Mouse (Mus musculus): Measurements from ENCODE around the gene Actr1a. TPM values are rescaled to one million over a fixed set of nuclear protein-coding genes. Genes with fewer than 3 reads are reported as not detected.

The Actr1a gene
- polyA plus RNA-seq, 1 experiment = 112 TPM

DNA sequence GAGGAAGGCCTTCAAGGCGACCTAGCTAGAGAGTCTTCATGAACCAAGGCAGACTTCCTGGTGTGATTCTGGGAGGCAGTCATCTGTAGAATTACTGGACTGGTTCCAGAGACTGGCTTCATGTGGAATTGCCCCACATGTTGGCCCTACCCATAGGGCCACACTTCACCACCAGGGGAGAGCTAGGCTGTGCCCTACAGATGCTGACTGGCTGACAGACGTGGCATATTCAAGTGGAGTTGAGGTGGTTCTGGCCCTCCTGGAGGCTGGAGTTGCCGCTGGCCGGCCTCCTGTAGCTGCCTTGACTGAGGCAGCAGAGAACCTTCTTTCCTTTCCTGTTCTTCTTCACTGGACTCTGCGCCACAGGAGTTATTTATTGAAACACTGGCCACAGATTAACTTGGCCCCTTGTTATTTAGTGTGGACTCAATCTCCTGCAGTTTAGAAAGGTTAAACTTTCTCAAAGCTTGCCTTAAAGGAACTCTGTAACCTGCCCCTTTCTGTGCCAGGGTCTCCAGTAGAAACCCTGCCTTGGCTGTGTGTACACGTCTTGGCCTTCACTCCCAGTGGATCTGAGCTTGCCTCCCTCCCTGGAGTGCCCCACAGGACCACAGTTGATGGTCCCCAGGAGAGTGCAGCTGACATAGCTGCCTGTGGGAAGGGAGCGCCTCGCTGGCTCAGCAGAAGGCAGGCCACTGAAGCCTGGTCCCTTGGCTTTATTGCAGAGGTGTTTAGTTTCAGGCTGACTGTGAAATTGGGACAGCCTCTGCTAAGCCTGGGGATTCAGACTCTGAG is 11.2 kb upstream of the Actr1a start:
- no peaks in the 10 kb centered on the region for H3K4me1 ChIP-seq (ENCODE audit: control insufficient read depth, insufficient read depth, low read length)
- no peak for TF ChIP-seq CTCF (IDR thresholded peaks at IDR 0.05; ENCODE audit: insufficient read depth, low read length)
- no peak for TF ChIP-seq POLR2A (IDR thresholded peaks at IDR 0.05; ENCODE audit: borderline replicate concordance, extremely low read depth, low read depth, low read length)
- WGBS = 83% methylated on average over 8 of the region's 8 CpGs
- H3K4me3 ChIP-seq (replicated peaks; ENCODE audit: extremely low read depth, low read depth, low read length) = no peak overlapping the region
- DNase-seq = no peak

DNA sequence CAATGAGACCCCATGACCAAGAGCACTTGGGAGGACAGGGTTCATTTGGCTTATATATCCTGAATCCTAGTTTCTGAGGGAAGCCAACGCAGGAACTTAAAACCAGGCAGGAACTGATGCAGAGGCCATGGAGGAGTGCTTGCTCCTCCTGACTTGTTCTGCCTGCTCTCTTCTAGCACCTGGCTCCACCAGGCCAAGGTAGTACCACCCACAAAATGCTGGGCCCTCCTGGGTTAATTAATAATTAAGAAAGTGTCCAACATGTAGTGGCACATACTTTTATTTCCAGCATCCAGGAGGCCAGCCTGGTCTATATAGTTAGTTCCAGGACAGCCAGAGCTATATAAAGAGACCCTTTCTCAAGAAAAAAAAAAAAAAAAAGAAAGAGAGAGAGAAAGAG is 8.5 kb upstream of the Actr1a start:
- 85% methylated on average over 1 of the region's 1 CpGs for WGBS
- H3K4me3 ChIP-seq (replicated peaks; ENCODE audit: extremely low read depth, low read depth, low read length) = no peak overlapping the region
- TF ChIP-seq POLR2A (IDR thresholded peaks at IDR 0.05; ENCODE audit: borderline replicate concordance, extremely low read depth, low read depth, low read length) = no peak
- no peaks in the 10 kb centered on the region for H3K4me1 ChIP-seq (ENCODE audit: control insufficient read depth, insufficient read depth, low read length)
- DNase-seq = no peak

DNA sequence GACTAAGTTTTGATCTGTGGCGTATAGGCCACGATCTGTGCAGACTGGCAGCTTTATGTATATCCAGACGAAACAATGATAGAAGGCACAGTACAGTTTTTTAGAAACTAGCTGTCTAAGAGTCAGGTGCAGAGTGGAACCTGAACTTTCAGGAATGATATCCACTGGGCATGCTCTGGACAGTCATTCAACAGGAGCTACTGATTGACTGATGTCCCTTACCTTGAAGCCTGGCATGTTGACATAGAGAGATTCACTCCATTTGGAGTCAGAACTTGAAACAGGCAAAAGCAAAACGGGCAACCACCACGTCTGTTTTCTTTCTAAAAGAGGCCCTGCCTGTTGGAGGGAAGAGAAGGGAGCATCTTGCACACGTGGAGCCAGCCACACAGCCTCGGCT is 5.0 kb upstream of the Actr1a start:
- no peak for TF ChIP-seq POLR2A (IDR thresholded peaks at IDR 0.05; ENCODE audit: borderline replicate concordance, extremely low read depth, low read depth, low read length)
- no peak for TF ChIP-seq CTCF (IDR thresholded peaks at IDR 0.05; ENCODE audit: insufficient read depth, low read length)
- H3K4me3 ChIP-seq (replicated peaks; ENCODE audit: extremely low read depth, low read depth, low read length) = no peak overlapping the region
- 87% methylated on average over 7 of the region's 7 CpGs for WGBS
- no peak for DNase-seq
- peaks cover 10% of the 10 kb centered on the region for H3K4me1 ChIP-seq (ENCODE audit: control insufficient read depth, insufficient read depth, low read length)

DNA sequence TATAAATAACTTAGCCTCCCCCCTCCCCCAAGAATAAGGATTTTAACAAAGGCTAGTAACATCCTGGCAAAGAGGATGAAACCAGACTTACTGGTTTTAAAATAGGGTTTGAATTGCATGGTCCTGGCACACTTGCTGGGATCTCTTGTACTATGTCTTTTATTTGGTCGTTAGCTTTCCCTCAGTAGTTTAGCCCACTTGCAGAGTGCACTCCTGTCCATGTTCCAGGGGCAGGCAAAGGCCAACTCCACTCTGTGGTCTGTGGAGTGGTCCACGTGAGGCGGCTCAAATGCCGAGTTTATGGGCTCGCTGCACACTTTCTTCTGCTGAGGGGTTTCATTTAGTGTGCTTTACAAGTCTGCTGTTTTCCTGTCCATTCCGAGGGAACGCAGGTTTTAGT is 4.3 kb upstream of the Actr1a start:
- 64% methylated on average over 7 of the region's 7 CpGs for WGBS
- TF ChIP-seq CTCF (IDR thresholded peaks at IDR 0.05; ENCODE audit: insufficient read depth, low read length) = no peak
- TF ChIP-seq POLR2A (IDR thresholded peaks at IDR 0.05; ENCODE audit: borderline replicate concordance, extremely low read depth, low read depth, low read length) = no peak
- peaks cover 10% of the 10 kb centered on the region for H3K4me1 ChIP-seq (ENCODE audit: control insufficient read depth, insufficient read depth, low read length)
- DNase-seq = peak; percentile 38
- H3K4me3 ChIP-seq (replicated peaks; ENCODE audit: extremely low read depth, low read depth, low read length) = no peak overlapping the region

DNA sequence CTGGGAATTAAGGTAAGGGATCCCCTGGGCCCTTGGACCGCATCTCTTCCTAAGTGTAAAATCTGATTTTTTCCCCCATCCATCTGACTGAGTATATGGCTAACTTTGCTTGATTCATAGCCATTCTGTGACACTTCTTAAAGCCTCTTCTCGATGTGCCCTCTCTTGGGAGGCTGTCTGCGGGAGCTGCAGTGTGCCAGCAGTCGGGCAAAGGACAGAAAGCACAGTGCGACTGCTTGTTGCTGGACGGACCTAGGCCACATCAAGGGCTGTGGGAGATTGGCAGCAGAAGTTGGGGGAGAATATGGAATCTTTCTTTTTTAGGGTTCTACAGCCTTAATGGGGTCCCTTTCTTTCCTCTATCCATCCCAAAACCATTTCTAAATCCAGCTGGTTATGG is 3.8 kb upstream of the Actr1a start:
- Histone ChIP-seq H3K4me1 (ENCODE audit: control insufficient read depth, insufficient read depth, low read length) (peaks cover 14% of the 10 kb centered on the region), H3K4me3 (replicated peaks; ENCODE audit: extremely low read depth, low read depth, low read length) (no peak overlapping the region)
- 70% methylated on average over 6 of the region's 6 CpGs for WGBS
- TF ChIP-seq POLR2A (IDR thresholded peaks at IDR 0.05; ENCODE audit: borderline replicate concordance, extremely low read depth, low read depth, low read length) (no peak), CTCF (IDR thresholded peaks at IDR 0.05; ENCODE audit: insufficient read depth, low read length) (no peak)
- DNase-seq = no peak

DNA sequence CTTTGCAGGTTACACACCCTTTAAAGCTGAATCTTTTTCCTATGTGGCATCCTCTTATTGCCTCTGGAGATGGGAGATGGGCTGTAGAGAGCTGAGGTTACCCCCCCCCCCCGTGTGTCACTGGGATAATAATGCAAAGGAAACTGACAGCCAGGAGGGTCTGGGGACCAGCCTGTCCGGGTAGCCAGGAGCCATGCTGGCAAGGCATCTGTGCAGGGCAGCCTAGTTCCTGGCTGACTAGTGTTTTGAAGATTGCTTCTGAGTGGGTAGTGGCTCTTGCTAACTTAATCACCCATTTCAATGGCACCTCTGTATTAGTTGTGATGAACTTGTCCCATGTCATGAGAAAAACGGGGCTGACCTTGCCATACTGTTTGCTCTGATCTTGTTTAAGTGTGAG is 2.9 kb upstream of the Actr1a start:
- 49% methylated on average over 3 of the region's 3 CpGs for WGBS
- no peak for DNase-seq
- TF ChIP-seq CTCF (IDR thresholded peaks at IDR 0.05; ENCODE audit: insufficient read depth, low read length) = no peak
- TF ChIP-seq POLR2A (IDR thresholded peaks at IDR 0.05; ENCODE audit: borderline replicate concordance, extremely low read depth, low read depth, low read length) = no peak
- Histone ChIP-seq H3K4me3 (replicated peaks; ENCODE audit: extremely low read depth, low read depth, low read length) (no peak overlapping the region), H3K4me1 (ENCODE audit: control insufficient read depth, insufficient read depth, low read length) (peaks cover 20% of the 10 kb centered on the region)

DNA sequence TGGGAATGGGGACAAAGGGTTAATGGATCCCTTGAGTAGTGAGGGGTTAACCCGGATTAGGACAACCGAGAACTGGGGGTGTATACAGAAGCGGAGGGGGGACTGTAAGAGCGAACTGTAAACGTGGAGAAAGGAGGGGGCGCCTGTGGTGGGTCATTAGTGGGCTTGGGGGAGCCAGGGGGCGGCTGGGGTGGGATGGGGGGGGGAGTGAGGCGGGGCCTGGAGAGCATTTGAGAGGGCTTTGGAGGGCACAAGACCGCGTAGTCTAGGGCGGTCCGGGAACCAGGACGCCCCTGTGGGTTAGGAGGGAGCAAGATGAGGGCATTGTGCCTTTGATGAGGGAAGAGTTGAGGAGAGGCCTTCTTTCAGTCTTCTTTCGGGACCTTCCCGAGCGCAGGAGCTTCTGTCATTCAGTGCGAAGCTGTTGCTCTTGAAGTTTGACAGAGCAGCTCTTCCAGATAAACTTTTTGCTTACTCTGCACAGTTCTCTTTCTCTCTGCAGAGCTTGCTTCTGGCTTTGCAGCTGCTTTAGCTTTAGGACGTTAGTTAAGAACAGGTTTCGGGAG is 2.0 kb upstream of the Actr1a start:
- Histone ChIP-seq H3K4me3 (replicated peaks; ENCODE audit: extremely low read depth, low read depth, low read length) (peak overlapping the region; percentile 81), H3K4me1 (ENCODE audit: control insufficient read depth, insufficient read depth, low read length) (peaks cover 20% of the 10 kb centered on the region)
- no peak for DNase-seq
- TF ChIP-seq CTCF (IDR thresholded peaks at IDR 0.05; ENCODE audit: insufficient read depth, low read length) = no peak
- no peak for TF ChIP-seq POLR2A (IDR thresholded peaks at IDR 0.05; ENCODE audit: borderline replicate concordance, extremely low read depth, low read depth, low read length)
- 5% methylated on average over 19 of the region's 19 CpGs for WGBS

DNA sequence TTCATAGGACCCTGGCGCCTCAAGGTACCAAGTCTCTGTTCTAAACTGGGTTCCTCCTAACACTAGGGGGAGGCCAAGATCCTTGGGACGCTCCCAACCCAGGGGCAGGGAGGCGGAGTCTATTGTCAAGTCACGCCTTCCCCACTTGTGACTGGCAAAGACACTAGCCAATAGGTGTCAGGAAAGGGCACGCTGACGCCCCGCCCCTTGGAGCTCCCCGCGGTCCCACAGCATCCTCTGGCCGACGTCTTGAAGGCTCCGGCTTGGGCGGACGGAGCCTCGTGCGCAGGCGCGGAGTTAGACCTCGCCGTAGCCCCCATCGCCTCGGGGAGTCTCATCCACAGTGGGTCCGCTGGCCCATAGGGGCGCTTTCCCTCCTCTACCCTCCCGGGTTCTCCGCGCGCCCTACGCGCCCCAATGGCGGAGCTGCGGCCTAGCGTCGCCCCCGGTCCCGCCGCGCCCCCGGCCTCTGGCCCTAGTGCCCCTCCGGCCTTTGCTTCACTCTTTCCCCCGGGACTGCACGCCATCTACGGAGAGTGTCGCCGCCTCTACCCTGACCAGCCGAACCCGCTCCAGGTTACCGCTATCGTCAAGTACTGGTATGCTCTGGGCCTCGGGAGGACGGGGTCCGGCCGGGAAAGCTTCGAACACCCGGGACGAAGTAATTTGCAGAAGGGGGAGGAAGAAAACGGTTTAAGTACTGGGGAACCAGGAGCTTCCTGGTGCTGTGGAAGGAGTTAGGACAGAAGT is 1.3 kb upstream of the Actr1a start, which contains the start of gene Sufu:
Gene Sufu, plus strand, starts transcription at position 211 of the 750 bp plus-strand sequence.
- peak; percentile 98 for DNase-seq

DNA sequence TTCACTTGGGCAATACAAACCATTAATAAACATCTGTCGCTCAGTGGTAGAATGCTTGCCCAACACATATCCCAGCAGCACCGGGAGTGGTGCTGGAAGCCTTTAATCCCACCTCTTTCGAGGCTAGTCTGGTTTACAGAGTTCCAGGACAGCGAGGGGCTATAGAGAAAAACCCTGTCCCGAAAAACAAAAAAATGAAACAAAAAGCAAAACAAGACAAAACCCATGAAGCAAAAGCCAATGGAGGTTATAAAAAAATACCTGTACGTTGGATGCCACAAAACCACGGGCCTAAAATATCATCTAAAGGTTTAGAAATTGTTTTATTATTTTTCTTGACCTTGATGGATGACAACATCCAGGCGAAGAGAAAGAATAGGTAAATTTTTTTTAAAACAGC is 561 bp upstream of the Actr1a start:
- Histone ChIP-seq H3K4me3 (replicated peaks; ENCODE audit: extremely low read depth, low read depth, low read length) (no peak overlapping the region), H3K4me1 (ENCODE audit: control insufficient read depth, insufficient read depth, low read length) (peaks cover 22% of the 10 kb centered on the region)
- 9% methylated on average over 8 of the region's 8 CpGs for WGBS
- no peak for TF ChIP-seq CTCF (IDR thresholded peaks at IDR 0.05; ENCODE audit: insufficient read depth, low read length)
- no peak for TF ChIP-seq POLR2A (IDR thresholded peaks at IDR 0.05; ENCODE audit: borderline replicate concordance, extremely low read depth, low read depth, low read length)
- no peak for DNase-seq

More for the DNA sequence above, 1.3 kb upstream of the Actr1a start, which contains the start of gene Sufu:
- WGBS = under 1% methylated on average over 57 of the region's 57 CpGs
- TF ChIP-seq CTCF (IDR thresholded peaks at IDR 0.05; ENCODE audit: insufficient read depth, low read length) (peak; percentile 82), POLR2A (IDR thresholded peaks at IDR 0.05; ENCODE audit: borderline replicate concordance, extremely low read depth, low read depth, low read length) (peak; percentile 77; the same call in 1 of the 2 replicates)
- Histone ChIP-seq H3K4me1 (ENCODE audit: control insufficient read depth, insufficient read depth, low read length) (peaks cover 22% of the 10 kb centered on the region), H3K4me3 (replicated peaks; ENCODE audit: extremely low read depth, low read depth, low read length) (peak within 1 kb of the TSS; percentile 96)

Measured in lung, adult 2 months (tissue).